Mouse (Mus musculus) liver, postnatal 0 days (tissue): ENCODE measurements around the gene Prickle2.
A peak's percentile ranks its signal among the peaks of the same experiment; 100 is the strongest.

Source experiments
- CTCF ChIP-seq: sonication (generic); IDR thresholded peaks from 2 replicates; pipeline ENCODE4 v1.5.1; 2016; ENCODE audit warnings: antibody characterized with exemption, low read depth
- EP300 ChIP-seq: IDR thresholded peaks from 2 replicates; pipeline ENCODE4 v1.6.1; 2016; ENCODE audit warnings: antibody characterized with exemption, low read depth, mild to moderate bottlenecking

- TF ChIP-seq CTCF, result peak; percentile 84
- no peak for TF ChIP-seq EP300
These were observed 22.1 kb upstream of the Prickle2 start for GRCm38 (mm10) chr6:92728084-92728483.
